Mouse (Mus musculus) midbrain, embryonic 11.5 days (tissue): ENCODE measurements around the gene Klf15. TPM values are rescaled to one million over a fixed set of nuclear protein-coding genes. Genes with fewer than 3 reads are reported as not detected.

Experiments used
- ATAC-seq: fragments of 200-750 bp; cut with Nextera tagmentation; 2 replicates; pipeline ENCODE4 v1.8.0; 2017; ENCODE audit warnings: moderate TSS enrichment, moderate library complexity; ENCODE audit not compliant: low FRiP score
- DNase-seq: peaks from one replicate; pipeline ENCODE4 v3.0.0; 2015; ENCODE audit warnings: low spot score; ENCODE audit errors: missing footprints
- H3K27ac ChIP-seq: fragments of 300-500 bp; sonication (generic); 2 replicates; pipeline ENCODE4 v1.5.1; 2014; ENCODE audit warnings: low read depth, low read length
- H3K27me3 ChIP-seq: fragments of 300-500 bp; sonication (generic); 2 replicates; pipeline ENCODE4 v1.6.1; 2014; ENCODE audit warnings: mild to moderate bottlenecking, low read length, moderate library complexity, mixed read lengths; ENCODE audit not compliant: control insufficient read depth, insufficient read depth
- H3K36me3 ChIP-seq: fragments of 300-500 bp; sonication (generic); 2 replicates; pipeline ENCODE4 v1.6.1; 2014; ENCODE audit warnings: mild to moderate bottlenecking, low read length, moderate library complexity, mixed read lengths; ENCODE audit not compliant: control insufficient read depth, insufficient read depth
- H3K4me1 ChIP-seq: fragments of 300-500 bp; sonication (generic); 2 replicates; pipeline ENCODE4 v1.6.1; 2014; ENCODE audit warnings: low read length; ENCODE audit not compliant: control insufficient read depth, insufficient read depth
- H3K4me2 ChIP-seq: fragments of 300-500 bp; sonication (generic); 2 replicates; pipeline ENCODE4 v1.6.1; 2014; ENCODE audit warnings: mild to moderate bottlenecking, moderate library complexity
- H3K4me3 ChIP-seq: fragments of 300-500 bp; sonication (generic); 2 replicates; pipeline ENCODE4 v1.5.1; 2014; ENCODE audit warnings: low read depth, low read length
- H3K9ac ChIP-seq: fragments of 300-500 bp; sonication (generic); 2 replicates; pipeline ENCODE4 v1.6.1; 2014; ENCODE audit warnings: low read length
- H3K9me3 ChIP-seq: fragments of 300-500 bp; sonication (generic); 2 replicates; pipeline ENCODE4 v1.6.1; 2016; ENCODE audit warnings: low read length; ENCODE audit not compliant: control insufficient read depth
- whole genome bisulfite sequencing: fragments of 180-500 bp; shearing (Covaris S2); extraction: QIAGEN DNeasy Blood & Tissue Kit; methylation state at CpG from one replicate; pipeline ENCODE4 v1.1.7; 2014; 5-methylcytosine and 5-hydroxymethylcytosine counted together
- polyA plus RNA-seq: library from polyadenylated mRNA; unstranded; fragments of >200 nt; fragmentation: Nextera tagmentation; extraction: Ambion mirVana; gene quantifications from 2 replicates; pipeline ENCODE4 v1.2.1, GENCODE M21; 2014

Klf15 gene
- polyA plus RNA-seq, 1 experiment from 2014 or later, result 4.2 TPM

GRCm38 (mm10) chr6:90509085-90509484, 46.7 kb downstream of the Klf15 start:
- Histone ChIP-seq H3K4me1 (peaks cover 4% of the 10 kb centered on the region; the same call in 1 of the 2 replicates), H3K27me3 (no peaks in the 10 kb centered on the region), H3K27ac (no peak overlapping the region), H3K4me2 (no peak overlapping the region), H3K9me3 (no peaks in the 10 kb centered on the region), H3K36me3 (no peaks in the 10 kb centered on the region), H3K4me3 (no peak overlapping the region), H3K9ac (no peak overlapping the region)
- ATAC-seq (no peak), DNase-seq (no peak)
- WGBS, result 71% methylated on average over 6 of the region's 6 CpGs

GRCm38 (mm10) chr6:90512416-90512815, 50.0 kb downstream of the Klf15 start:
- H3K4me2 ChIP-seq, result no peak overlapping the region
- H3K9me3 ChIP-seq, result no peaks in the 10 kb centered on the region
- DNase-seq (no peak), ATAC-seq (no peak)
- H3K36me3 ChIP-seq, result no peaks in the 10 kb centered on the region
- peaks cover 4% of the 10 kb centered on the region; the same call in 1 of the 2 replicates for H3K4me1 ChIP-seq
- WGBS, result 85% methylated on average over 5 of the region's 5 CpGs
- no peak overlapping the region for H3K4me3 ChIP-seq
- no peaks in the 10 kb centered on the region for H3K27me3 ChIP-seq
- H3K27ac ChIP-seq, result no peak overlapping the region
- no peak overlapping the region for H3K9ac ChIP-seq

- H3K4me1 ChIP-seq, result peaks cover under 1% of the 10 kb centered on the region; the same call in 1 of the 2 replicates
- H3K9ac ChIP-seq, result no peak overlapping the region
- H3K27me3 ChIP-seq, result no peaks in the 10 kb centered on the region
- ATAC-seq, result no peak
- WGBS, result 75% methylated on average over 5 of the region's 5 CpGs
- no peak overlapping the region for H3K4me3 ChIP-seq
- no peaks in the 10 kb centered on the region for H3K9me3 ChIP-seq
- no peak overlapping the region for H3K27ac ChIP-seq
- H3K36me3 ChIP-seq, result no peaks in the 10 kb centered on the region
- DNase-seq, result no peak
- H3K4me2 ChIP-seq, result no peak overlapping the region
These were observed 50.9 kb downstream of the Klf15 start for GRCm38 (mm10) chr6:90513074-90513856.

GRCm38 (mm10) chr6:90514369-90514768, 52.0 kb downstream of the Klf15 start:
- ATAC-seq, result no peak
- H3K27ac ChIP-seq, result no peak overlapping the region

GRCm38 (mm10) chr6:90514883-90515405, 52.6 kb downstream of the Klf15 start:
- ATAC-seq, result peak; percentile 87
- DNase-seq, result peak; percentile 98
- no peak overlapping the region for H3K9ac ChIP-seq
- H3K9me3 ChIP-seq, result no peaks in the 10 kb centered on the region
- H3K36me3 ChIP-seq, result no peaks in the 10 kb centered on the region
- WGBS, result 35% methylated on average over 4 of the region's 4 CpGs
- H3K4me2 ChIP-seq, result no peak overlapping the region
- H3K4me1 ChIP-seq, result no peaks in the 10 kb centered on the region
- no peak overlapping the region for H3K4me3 ChIP-seq
- no peak overlapping the region for H3K27ac ChIP-seq
- H3K27me3 ChIP-seq, result no peaks in the 10 kb centered on the region

More at GRCm38 (mm10) chr6:90514369-90514768, 52.0 kb downstream of the Klf15 start:
- Histone ChIP-seq H3K9me3 (no peaks in the 10 kb centered on the region), H3K36me3 (no peaks in the 10 kb centered on the region), H3K4me3 (no peak overlapping the region), H3K4me1 (no peaks in the 10 kb centered on the region), H3K4me2 (no peak overlapping the region), H3K27me3 (no peaks in the 10 kb centered on the region), H3K9ac (no peak overlapping the region)
- no peak for DNase-seq

- ATAC-seq, result no peak
- Histone ChIP-seq H3K4me3 (no peak overlapping the region), H3K27me3 (no peaks in the 10 kb centered on the region), H3K27ac (no peak overlapping the region), H3K4me2 (no peak overlapping the region), H3K9me3 (no peaks in the 10 kb centered on the region), H3K36me3 (no peaks in the 10 kb centered on the region), H3K4me1 (no peaks in the 10 kb centered on the region), H3K9ac (no peak overlapping the region)
- no peak for DNase-seq
- WGBS, result 78% methylated on average over 3 of the region's 3 CpGs
These were observed 56.5 kb downstream of the Klf15 start for GRCm38 (mm10) chr6:90518892-90519291.

- Histone ChIP-seq H3K9me3 (no peaks in the 10 kb centered on the region), H3K4me3 (no peak overlapping the region), H3K27me3 (no peaks in the 10 kb centered on the region), H3K4me2 (no peak overlapping the region), H3K9ac (no peak overlapping the region), H3K27ac (no peak overlapping the region), H3K36me3 (no peaks in the 10 kb centered on the region), H3K4me1 (no peaks in the 10 kb centered on the region)
- WGBS, result 81% methylated on average over 5 of the region's 5 CpGs
- ATAC-seq (no peak), DNase-seq (no peak)
These were observed 57.0 kb downstream of the Klf15 start for GRCm38 (mm10) chr6:90519375-90519774.

Other genes with a start within 250 kb of the Klf15 start
- gene Vmn1r53, start 238.1 kb upstream of the Klf15 start, polyA plus RNA-seq, result not detected in 2 replicates
- not detected in 2 replicates for gene Vmn1r54, start 216.3 kb upstream of the Klf15 start, polyA plus RNA-seq
- gene BC048671, start 161.4 kb upstream of the Klf15 start, polyA plus RNA-seq, result not detected in 2 replicates
- gene Chst13, start 137.4 kb upstream of the Klf15 start, polyA plus RNA-seq, result not detected in 2 replicates
- not detected in 2 replicates for gene Uroc1, start 129.3 kb upstream of the Klf15 start, polyA plus RNA-seq
- gene Zxdc, start 93.1 kb upstream of the Klf15 start, polyA plus RNA-seq, result 9.6 and 10.3 TPM in 2 replicates
- 1.8 and 2.8 TPM in 2 replicates for gene Cfap100, start 33.8 kb upstream of the Klf15 start, polyA plus RNA-seq
- 3.7 and 4.1 TPM in 2 replicates for gene Aldh1l1, start 23.9 kb downstream of the Klf15 start, polyA plus RNA-seq
- 2.7 and 3.0 TPM in 2 replicates for gene Slc41a3, start 142.1 kb downstream of the Klf15 start, polyA plus RNA-seq